Mouse (Mus musculus) sigmoid colon, adult 10 weeks (tissue): ENCODE measurements around the gene Rnf32. TPM values are rescaled to one million over a fixed set of nuclear protein-coding genes. Genes with fewer than 3 reads are reported as not detected.

Source experiments
- polyA plus RNA-seq: library from polyadenylated mRNA; stranded (reverse); fragments of 350-450 nt; fragmentation: Illumina TruSeq; extraction: RNeasy Lipid Tissue Mini Kit (QIAGEN cat#74804); gene quantifications from one replicate; pipeline ENCODE4 v1.2.3, GENCODE M21; 2014; ENCODE audit warnings: low read depth, low replicate concordance

Gene Rnf32
- 63.2 TPM for polyA plus RNA-seq

DNA sequence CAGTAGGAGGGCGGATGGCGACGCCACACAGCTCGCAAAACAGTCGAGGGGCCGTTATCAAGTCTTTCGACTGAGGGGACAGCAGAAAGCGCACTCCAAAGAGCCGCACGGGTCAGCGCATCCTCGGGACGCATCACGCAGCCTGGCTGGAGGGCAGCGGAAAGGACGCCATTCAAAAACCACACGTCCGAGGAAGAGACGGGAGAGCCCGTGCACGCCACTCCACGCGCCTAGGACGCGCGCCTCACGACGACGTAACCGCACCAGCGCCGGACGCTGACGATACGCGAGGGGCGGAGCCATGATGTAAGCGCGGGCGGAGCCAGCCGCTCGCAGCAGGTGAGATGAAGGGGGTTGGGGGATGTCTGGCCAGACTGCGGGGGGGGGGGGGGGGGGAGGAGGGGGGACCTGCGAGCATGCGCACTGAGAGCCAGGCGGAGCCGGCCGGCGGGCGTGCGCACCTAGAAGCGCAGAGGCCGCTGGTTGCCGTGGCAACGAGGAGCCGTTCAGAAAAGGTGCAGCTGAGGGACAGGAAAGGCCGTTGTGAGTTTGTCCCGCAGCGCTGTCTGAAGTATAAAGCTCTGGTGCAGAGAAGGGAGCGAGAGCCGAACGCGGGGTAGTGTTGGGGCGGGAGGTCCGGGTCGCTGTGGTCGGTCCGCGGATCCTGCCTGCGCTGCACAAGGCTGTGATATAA, at the start of gene Rnf32:
Rnf32 (plus strand) TSS at position 423 of the 694 bp plus-strand sequence.

Other genes starting within 250 kb of the Rnf32 start
- gene Lmbr1, start 182.4 kb downstream of the Rnf32 start, polyA plus RNA-seq = 23.2 TPM
- gene Nom1, start 238.7 kb downstream of the Rnf32 start, polyA plus RNA-seq = 13.2 TPM